Mouse (Mus musculus) stomach, postnatal 0 days (tissue): ENCODE results near the gene Plscr3.

Experiments used
- CTCF ChIP-seq: IDR thresholded peaks from 2 replicates; pipeline ENCODE4 v1.5.1; 2016; ENCODE audit warnings: antibody characterized with exemption, low read depth, mild to moderate bottlenecking, moderate library complexity
- EP300 ChIP-seq: optimal IDR thresholded peaks from 2 replicates; pipeline ENCODE3; 2016; ENCODE audit warnings: antibody characterized with exemption

GRCm38 (mm10) chr11:69803328-69803727 lies 42.8 kb upstream of the Plscr3 start:
- TF ChIP-seq CTCF (no peak), EP300 (no peak)
